Mouse (Mus musculus) forebrain, embryonic 10.5 days (tissue): ENCODE results near the gene Atp8b5. TPM values are rescaled to one million over a fixed set of nuclear protein-coding genes. Genes with fewer than 3 reads are reported as not detected.

Source experiments
- DNase-seq: peaks from one replicate; pipeline ENCODE4 v3.0.0-alpha.2; 2017; ENCODE audit warnings: low spot score; ENCODE audit errors: extremely low spot score
- H3K27ac ChIP-seq: fragments of 300-500 bp; sonication (generic); 2 replicates; pipeline ENCODE4 v1.5.1; 2016; ENCODE audit warnings: mild to moderate bottlenecking
- H3K27me3 ChIP-seq: fragments of 300-500 bp; sonication (generic); 2 replicates; pipeline ENCODE4 v1.6.1; 2016; ENCODE audit warnings: mild to moderate bottlenecking; ENCODE audit not compliant: poor library complexity, severe bottlenecking
- H3K36me3 ChIP-seq: fragments of 300-500 bp; sonication (generic); replicated peaks from 2 replicates; pipeline ENCODE4 v1.6.1; 2016; ENCODE audit warnings: mild to moderate bottlenecking, moderate library complexity
- H3K4me1 ChIP-seq: fragments of 300-500 bp; sonication (generic); 2 replicates; pipeline ENCODE4 v1.6.1; 2016
- H3K4me3 ChIP-seq: fragments of 300-500 bp; sonication (generic); 2 replicates; pipeline ENCODE4 v1.5.1; 2016; ENCODE audit warnings: mild to moderate bottlenecking, moderate library complexity
- H3K9me3 ChIP-seq: fragments of 300-500 bp; sonication (generic); 2 replicates; pipeline ENCODE4 v1.6.1; 2016; ENCODE audit warnings: mild to moderate bottlenecking, moderate library complexity
- WGBS: fragments of 180-500 bp; shearing (Covaris S2); methylation state at CpG from one replicate; pipeline ENCODE4 v1.1.7; 2016; 5-methylcytosine and 5-hydroxymethylcytosine counted together
- polyA plus RNA-seq: library from polyadenylated mRNA; unstranded; fragments of >200 nt; fragmentation: Nextera tagmentation; extraction: Ambion mirVana; gene quantifications from 2 replicates; pipeline ENCODE4 v1.2.1, GENCODE M21; 2016

Gene Atp8b5
- polyA plus RNA-seq, 1 experiment from 2014 or later = 0.32 TPM

DNA sequence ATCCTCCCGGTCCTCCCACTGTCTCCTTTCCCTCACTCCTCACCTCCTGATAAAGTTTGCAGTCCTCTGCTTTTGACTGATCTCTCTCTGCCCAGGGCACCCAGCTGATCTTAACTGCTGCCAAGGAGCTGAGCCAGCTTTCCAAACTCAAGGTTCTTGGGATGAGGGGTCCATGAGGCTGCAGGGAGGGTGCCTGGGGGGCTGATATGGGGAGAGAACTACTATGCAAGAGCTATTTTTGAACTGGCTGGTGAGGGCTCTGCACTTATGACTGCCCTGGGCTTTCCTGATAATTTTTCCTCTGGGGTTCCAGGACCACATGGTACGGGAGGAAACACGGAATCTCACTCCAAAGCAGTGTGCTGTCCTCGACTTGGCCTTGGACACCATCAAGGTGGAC, 8.4 kb upstream of the Atp8b5 start:
- DNase-seq = no peak
- Histone ChIP-seq H3K4me3 (no peak overlapping the region), H3K4me1 (peaks cover 16% of the 10 kb centered on the region), H3K27ac (no peak overlapping the region), H3K27me3 (no peaks in the 10 kb centered on the region), H3K36me3 (peaks cover 31% of the 10 kb centered on the region), H3K9me3 (no peaks in the 10 kb centered on the region)
- 88% methylated on average over 4 of the region's 4 CpGs for whole genome bisulfite sequencing

DNA sequence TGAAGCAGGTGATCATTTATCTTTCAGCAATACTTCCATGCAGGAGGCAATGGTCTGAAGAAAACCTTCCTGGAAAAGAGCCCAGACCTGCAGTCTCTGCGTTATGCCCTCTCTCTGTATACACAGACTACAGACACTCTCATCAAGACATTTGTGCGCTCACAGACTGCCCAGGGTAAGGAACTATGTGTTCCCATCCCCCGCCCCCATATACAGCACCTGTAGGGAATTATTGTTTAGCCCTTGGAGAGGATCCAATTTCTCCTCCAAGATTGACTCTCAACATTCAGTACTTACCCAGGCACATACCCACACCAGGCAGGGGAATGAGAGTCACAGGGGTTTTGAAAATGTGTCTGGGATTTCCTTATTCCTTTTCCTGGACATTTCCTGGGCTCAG, 7.5 kb upstream of the Atp8b5 start:
- H3K27me3 ChIP-seq = no peaks in the 10 kb centered on the region
- peaks cover 16% of the 10 kb centered on the region for H3K4me1 ChIP-seq
- H3K36me3 ChIP-seq = peaks cover 33% of the 10 kb centered on the region
- H3K27ac ChIP-seq = no peak overlapping the region
- DNase-seq = no peak
- no peaks in the 10 kb centered on the region for H3K9me3 ChIP-seq
- no peak overlapping the region for H3K4me3 ChIP-seq
- 84% methylated on average over 3 of the region's 3 CpGs for WGBS

DNA sequence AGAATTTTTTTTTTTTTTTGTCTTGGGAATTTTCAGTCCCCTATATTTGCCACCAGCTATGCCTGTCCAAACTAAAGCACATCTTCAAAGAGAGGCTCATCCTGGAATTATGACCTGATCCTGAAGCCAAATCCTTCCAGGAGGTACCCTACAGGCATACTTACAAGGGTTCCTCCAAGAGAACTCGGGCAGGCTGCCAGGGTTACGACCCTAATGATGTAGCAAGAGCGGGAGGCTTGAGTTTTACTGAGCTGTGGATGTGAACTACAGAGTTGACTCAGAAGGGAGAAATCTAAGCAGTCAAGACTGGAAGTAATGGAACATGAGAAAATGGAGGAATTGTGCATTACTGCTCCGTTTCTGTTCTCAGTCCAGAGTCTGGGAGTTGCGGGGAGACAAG, 6.9 kb upstream of the Atp8b5 start:
- peaks cover 16% of the 10 kb centered on the region for H3K4me1 ChIP-seq
- H3K4me3 ChIP-seq = no peak overlapping the region
- no peaks in the 10 kb centered on the region for H3K9me3 ChIP-seq
- WGBS = 83% methylated on average over 5 of the region's 5 CpGs
- peaks cover 33% of the 10 kb centered on the region for H3K36me3 ChIP-seq
- no peaks in the 10 kb centered on the region for H3K27me3 ChIP-seq
- no peak overlapping the region for H3K27ac ChIP-seq
- no peak for DNase-seq

DNA sequence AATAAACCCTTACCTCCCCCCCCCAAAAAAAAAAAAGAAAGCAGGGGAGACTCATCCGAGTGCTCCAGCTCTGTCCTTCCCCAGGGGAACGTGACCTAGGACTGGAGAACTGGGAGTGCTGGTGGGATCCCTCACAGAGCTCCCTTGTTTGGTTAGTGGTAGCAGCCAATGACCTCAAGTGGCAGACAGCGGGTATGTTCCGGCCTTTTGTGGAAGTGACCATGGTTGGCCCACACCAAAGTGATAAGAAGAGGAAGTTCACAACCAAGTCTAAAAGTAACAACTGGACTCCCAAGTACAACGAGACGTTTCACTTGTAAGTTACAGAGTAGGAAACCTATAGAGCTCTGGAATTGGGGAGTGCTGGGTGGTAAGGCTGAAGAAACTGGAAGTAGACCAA, 4.1 kb upstream of the Atp8b5 start:
- no peak overlapping the region for H3K27ac ChIP-seq
- 91% methylated on average over 6 of the region's 6 CpGs for WGBS
- no peaks in the 10 kb centered on the region for H3K27me3 ChIP-seq
- no peak for DNase-seq
- no peak overlapping the region for H3K4me3 ChIP-seq
- peaks cover 34% of the 10 kb centered on the region for H3K4me1 ChIP-seq
- no peaks in the 10 kb centered on the region for H3K9me3 ChIP-seq
- H3K36me3 ChIP-seq = peaks cover 15% of the 10 kb centered on the region

DNA sequence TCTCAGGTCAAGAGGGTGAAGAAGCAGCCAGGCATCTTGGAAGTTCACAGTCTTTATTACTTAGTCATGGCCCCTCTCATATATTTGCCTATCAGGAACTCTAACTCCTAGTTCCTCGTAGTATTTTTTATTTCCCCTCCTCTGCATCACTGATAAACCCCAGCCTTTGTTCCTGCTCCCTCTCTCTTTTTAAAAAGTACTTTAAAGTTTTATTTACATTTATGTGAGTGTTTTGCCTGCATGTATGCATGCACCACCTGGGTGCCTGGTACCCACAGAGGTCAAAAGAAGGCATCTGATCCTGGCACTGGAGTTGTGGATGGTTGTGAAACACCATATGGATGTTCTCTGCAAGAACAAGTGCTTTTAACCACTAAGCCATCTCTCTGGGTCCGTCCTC, 813 bp upstream of the Atp8b5 start:
- no peak for DNase-seq
- no peak overlapping the region for H3K4me3 ChIP-seq
- no peaks in the 10 kb centered on the region for H3K9me3 ChIP-seq
- H3K4me1 ChIP-seq = peaks cover 18% of the 10 kb centered on the region
- WGBS = 76% methylated on average over 2 of the region's 2 CpGs
- peaks cover 4% of the 10 kb centered on the region; the same call in 1 of the 2 replicates for H3K36me3 ChIP-seq
- H3K27me3 ChIP-seq = no peaks in the 10 kb centered on the region
- peak overlapping the region; percentile 85; the same call in 1 of the 2 replicates for H3K27ac ChIP-seq

DNA sequence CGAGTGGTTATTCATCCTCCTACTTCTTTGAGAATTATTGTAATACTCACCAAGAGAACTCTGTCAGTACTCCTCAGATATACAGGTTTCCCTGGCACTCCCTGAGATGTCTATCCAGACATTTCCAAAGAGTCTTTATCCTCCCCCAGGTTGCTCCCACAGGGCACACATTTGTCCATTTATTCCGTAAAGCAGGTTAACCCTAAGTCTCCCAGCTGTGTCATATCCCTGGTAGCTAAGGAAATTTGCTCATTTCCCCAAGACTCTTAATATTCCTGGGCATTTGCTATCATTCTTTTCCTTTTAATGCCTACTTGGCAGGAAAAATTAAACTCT, 332 bp downstream of the Atp8b5 start:
- DNase-seq = no peak
- Histone ChIP-seq H3K27me3 (no peaks in the 10 kb centered on the region), H3K36me3 (peaks cover 4% of the 10 kb centered on the region; the same call in 1 of the 2 replicates), H3K4me1 (peaks cover 18% of the 10 kb centered on the region), H3K4me3 (peak overlapping the region; percentile 55), H3K9me3 (no peaks in the 10 kb centered on the region), H3K27ac (peak overlapping the region; percentile 85)
- 31% methylated on average over 2 of the region's 2 CpGs for WGBS

DNA sequence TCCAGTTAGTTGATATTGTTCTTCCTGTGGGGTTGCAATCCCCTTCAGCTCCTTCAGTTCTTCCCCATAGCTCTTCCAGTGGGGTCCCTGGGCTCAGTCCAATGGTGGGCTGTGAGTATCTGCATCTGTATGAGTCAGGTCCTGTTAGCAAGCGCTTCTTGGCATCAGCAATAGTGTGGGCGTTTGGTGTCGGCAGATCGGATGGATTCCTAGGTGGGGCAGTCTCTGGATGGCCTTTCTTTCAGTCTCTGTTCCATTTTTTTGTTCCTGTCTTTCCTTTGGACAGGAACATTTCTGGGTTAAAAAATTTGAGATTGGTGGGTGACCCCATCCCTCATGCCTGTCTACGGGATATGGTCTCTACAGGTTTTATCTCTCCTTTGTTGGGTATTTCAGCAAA, 18.5 kb downstream of the Atp8b5 start:
- H3K4me3 ChIP-seq = no peak overlapping the region

DNA sequence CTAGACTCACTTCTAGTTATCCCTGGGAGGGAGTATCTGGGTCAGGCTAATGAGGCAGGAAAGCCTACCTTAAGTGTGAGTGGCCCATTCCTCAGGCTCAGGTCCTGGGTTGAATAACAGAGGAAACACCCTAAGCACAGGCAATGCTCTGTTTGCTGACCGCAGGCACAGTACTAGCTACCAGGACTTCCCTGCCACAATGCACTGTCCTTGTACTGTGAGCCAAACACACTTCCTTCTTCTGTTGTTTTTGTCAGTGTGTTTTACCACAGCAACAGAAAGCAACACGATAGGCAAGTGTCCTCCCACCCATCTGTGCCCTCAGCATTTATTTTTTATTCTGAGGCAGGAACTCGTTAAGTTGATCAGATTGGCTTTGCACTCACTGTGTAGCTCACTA, 20.3 kb downstream of the Atp8b5 start:
- Histone ChIP-seq H3K27ac (no peak overlapping the region), H3K36me3 (no peaks in the 10 kb centered on the region), H3K4me3 (no peak overlapping the region), H3K4me1 (no peaks in the 10 kb centered on the region), H3K27me3 (no peaks in the 10 kb centered on the region), H3K9me3 (no peaks in the 10 kb centered on the region)
- DNase-seq = no peak
- 73% methylated on average over 3 of the region's 3 CpGs for WGBS

More for the DNA sequence above, 18.5 kb downstream of the Atp8b5 start:
- no peaks in the 10 kb centered on the region for H3K36me3 ChIP-seq
- no peaks in the 10 kb centered on the region for H3K4me1 ChIP-seq
- no peak for DNase-seq
- no peaks in the 10 kb centered on the region for H3K9me3 ChIP-seq
- no peaks in the 10 kb centered on the region for H3K27me3 ChIP-seq
- no peak overlapping the region for H3K27ac ChIP-seq
- 95% methylated on average over 5 of the region's 5 CpGs for WGBS

DNA sequence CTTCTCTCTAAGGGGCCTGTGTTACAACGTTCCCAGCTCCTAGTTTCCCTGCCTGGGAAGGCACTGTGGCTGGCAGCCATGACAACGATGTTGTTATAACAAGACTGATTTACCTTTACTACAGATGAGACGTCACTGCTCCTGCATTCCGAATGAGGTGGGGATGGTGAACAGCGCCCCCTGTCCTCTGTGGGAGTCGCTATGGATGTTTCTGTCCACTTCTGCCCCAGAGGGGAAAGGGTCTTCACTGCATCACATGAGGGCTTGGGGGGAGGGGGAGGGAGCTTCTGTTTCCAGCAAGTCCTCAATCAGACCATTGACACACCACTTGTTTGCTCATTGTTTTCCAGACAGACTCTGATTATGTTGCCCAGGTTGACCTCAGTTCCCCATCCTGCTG, 27.0 kb downstream of the Atp8b5 start:
- DNase-seq = no peak
- no peaks in the 10 kb centered on the region for H3K36me3 ChIP-seq
- H3K4me1 ChIP-seq = peaks cover 7% of the 10 kb centered on the region; the same call in 1 of the 2 replicates
- H3K27me3 ChIP-seq = no peaks in the 10 kb centered on the region
- whole genome bisulfite sequencing = 45% methylated on average over 6 of the region's 6 CpGs
- H3K4me3 ChIP-seq = no peak overlapping the region
- H3K9me3 ChIP-seq = no peaks in the 10 kb centered on the region
- H3K27ac ChIP-seq = no peak overlapping the region

DNA sequence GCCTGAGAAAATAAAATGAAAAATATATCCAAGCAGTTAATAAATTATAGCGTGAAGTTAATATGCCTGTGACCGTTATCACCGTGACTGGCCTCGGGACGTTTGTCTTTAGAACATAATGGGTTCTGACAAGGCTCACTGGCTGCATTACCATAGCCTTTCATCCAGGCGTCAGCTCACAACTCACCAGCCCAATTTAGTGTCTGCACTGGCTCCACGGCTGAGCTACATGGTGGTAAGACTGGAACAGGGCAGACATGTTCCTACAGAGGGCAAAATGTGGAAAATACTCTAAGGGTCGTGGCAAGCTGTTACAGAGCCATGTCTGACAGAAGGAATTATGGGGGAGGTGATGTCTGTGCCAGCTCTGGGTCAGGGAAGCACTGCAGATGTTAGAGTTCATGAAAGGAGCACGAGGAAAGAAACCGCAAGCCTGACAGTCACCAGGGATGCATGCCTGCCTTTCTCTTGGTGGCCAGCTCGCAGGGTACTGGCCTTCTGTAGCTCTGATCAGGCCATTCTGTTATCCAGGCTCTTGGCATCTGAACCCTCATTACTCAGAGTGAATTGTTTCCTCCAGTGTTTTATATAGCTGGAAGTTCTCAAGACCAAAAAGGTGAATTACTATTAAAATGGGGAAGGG, 42.9 kb downstream of the Atp8b5 start:
- Histone ChIP-seq H3K4me1 (peaks cover 7% of the 10 kb centered on the region; the same call in 1 of the 2 replicates), H3K27me3 (no peaks in the 10 kb centered on the region), H3K27ac (no peak overlapping the region), H3K9me3 (no peaks in the 10 kb centered on the region), H3K36me3 (no peaks in the 10 kb centered on the region), H3K4me3 (no peak overlapping the region)
- DNase-seq = no peak
- 64% methylated on average over 11 of the region's 11 CpGs for WGBS

DNA sequence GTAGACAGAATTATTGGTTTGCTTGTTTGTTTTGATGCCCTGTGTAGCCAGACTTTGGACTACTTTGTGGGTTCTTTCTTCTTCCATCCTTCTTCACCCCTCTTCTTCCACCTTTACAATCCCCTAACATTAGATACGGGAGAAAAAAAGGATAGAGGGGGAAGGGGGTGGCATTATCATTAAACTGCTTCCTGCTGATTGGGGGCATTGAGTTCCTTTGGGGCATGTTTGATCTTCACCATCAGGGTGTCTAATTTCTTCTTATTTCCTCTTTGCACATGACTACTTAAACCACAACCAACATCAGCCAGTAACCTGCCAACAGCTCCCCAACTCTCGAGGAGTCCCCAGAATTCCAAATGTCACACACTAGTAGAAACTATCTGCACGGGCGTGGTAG, 54.6 kb downstream of the Atp8b5 start:
- WGBS = 84% methylated on average over 4 of the region's 4 CpGs
- H3K9me3 ChIP-seq = no peaks in the 10 kb centered on the region
- no peak for DNase-seq
- H3K27me3 ChIP-seq = no peaks in the 10 kb centered on the region
- no peak overlapping the region for H3K27ac ChIP-seq
- H3K36me3 ChIP-seq = no peaks in the 10 kb centered on the region
- no peak overlapping the region for H3K4me3 ChIP-seq
- H3K4me1 ChIP-seq = no peaks in the 10 kb centered on the region

DNA sequence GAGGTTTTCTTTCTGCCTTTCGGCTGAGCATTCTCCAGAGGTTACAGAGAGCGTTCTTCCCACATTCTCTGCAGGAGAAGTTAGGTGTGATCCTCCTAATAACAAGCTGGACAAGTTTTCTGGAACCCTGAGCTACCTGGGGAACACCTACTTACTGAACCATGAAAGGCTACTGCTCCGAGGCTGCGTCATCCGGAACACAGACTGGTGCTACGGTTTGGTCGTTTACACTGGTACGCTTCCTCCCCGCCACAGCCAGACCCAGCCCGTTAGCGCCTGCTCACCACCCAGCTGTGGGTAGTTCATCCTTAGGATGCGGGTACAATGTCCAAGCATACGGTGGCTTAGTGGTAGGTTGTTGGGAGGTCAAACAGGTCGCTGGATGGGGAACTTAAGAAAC, 55.4 kb downstream of the Atp8b5 start:
- DNase-seq = no peak
- Histone ChIP-seq H3K27ac (no peak overlapping the region), H3K9me3 (no peaks in the 10 kb centered on the region), H3K4me1 (no peaks in the 10 kb centered on the region), H3K36me3 (no peaks in the 10 kb centered on the region), H3K4me3 (no peak overlapping the region), H3K27me3 (no peaks in the 10 kb centered on the region)
- 90% methylated on average over 14 of the region's 14 CpGs for WGBS

DNA sequence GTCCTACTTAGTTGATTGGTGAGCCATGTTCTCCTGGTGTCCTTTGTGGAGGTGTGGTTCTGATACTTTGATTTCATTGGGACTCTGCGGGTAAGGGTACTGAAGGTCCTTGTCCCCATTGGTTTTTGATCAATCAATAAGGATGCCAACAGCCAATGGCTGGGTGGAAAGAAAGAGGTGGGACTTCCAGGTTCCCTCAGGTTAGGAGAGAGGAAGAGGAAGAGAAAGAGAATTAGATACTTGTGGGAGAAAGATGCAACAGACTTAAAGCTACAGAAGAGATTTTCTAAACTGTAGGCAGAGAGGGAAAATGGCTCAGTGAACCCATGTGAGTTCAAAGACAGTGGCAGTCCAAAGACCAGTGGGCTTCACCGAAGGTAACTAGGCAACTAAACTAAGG, 60.2 kb downstream of the Atp8b5 start:
- no peak for DNase-seq
- Histone ChIP-seq H3K4me1 (no peaks in the 10 kb centered on the region), H3K4me3 (no peak overlapping the region), H3K9me3 (no peaks in the 10 kb centered on the region), H3K27me3 (no peaks in the 10 kb centered on the region), H3K27ac (no peak overlapping the region), H3K36me3 (no peaks in the 10 kb centered on the region)
- 88% methylated on average over 2 of the region's 2 CpGs for WGBS

DNA sequence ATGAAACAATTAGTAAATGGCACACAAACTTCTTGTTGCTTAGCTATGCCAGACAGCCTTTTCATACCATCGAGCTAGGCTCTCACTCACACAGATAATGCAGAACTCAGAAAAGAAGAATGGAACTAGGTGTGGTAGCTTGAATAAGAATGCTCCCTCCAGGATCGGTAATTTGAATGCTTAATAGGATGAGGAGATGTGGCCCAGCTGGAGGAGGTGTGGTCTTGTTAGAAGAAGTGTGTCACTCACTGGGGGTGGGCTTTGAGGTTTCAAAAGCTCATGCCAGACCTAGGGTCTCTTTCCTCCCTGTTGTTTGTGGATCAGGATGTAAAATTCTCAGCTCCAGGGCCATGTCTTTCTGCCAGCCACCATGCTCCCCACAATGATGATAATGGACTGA, 67.8 kb downstream of the Atp8b5 start:
- 58% methylated on average over 2 of the region's 2 CpGs for WGBS
- H3K4me3 ChIP-seq = no peak overlapping the region
- no peaks in the 10 kb centered on the region for H3K36me3 ChIP-seq
- H3K27ac ChIP-seq = no peak overlapping the region
- H3K27me3 ChIP-seq = no peaks in the 10 kb centered on the region
- H3K9me3 ChIP-seq = peaks cover 12% of the 10 kb centered on the region; the same call in 1 of the 2 replicates
- DNase-seq = no peak
- H3K4me1 ChIP-seq = no peaks in the 10 kb centered on the region
